Mouse (Mus musculus) kidney, postnatal 0 days (tissue): ENCODE data around the gene Ppt2. TPM values are rescaled to one million over a fixed set of nuclear protein-coding genes. Genes with fewer than 3 reads are reported as not detected.

ENCODE experiments used
- ATAC-seq: fragments of 200-750 bp; cut with Nextera tagmentation; replicated peaks from 2 replicates; pipeline ENCODE4 v1.8.0; 2017; ENCODE audit warnings: low read depth, moderate number of reproducible peaks, moderate TSS enrichment, moderate library complexity; ENCODE audit not compliant: low FRiP score
- DNase-seq: peaks from one replicate; pipeline ENCODE4 v3.0.0-alpha.2; 2016; ENCODE audit warnings: low spot score
- H3K27ac ChIP-seq: fragments of 300-500 bp; sonication (generic); 2 replicates; pipeline ENCODE4 v1.5.1; 2014; ENCODE audit warnings: mild to moderate bottlenecking
- H3K27me3 ChIP-seq: fragments of 300-500 bp; sonication (generic); 2 replicates; pipeline ENCODE4 v1.6.1; 2014; ENCODE audit warnings: low read length, mixed read lengths; ENCODE audit not compliant: insufficient read depth
- H3K36me3 ChIP-seq: fragments of 300-500 bp; sonication (generic); 2 replicates; pipeline ENCODE4 v1.6.1; 2014; ENCODE audit warnings: low read length, mixed read lengths; ENCODE audit not compliant: insufficient read depth
- H3K4me1 ChIP-seq: fragments of 300-500 bp; sonication (generic); replicated peaks from 2 replicates; pipeline ENCODE4 v1.6.1; 2014; ENCODE audit warnings: antibody characterized with exemption, low read length, mixed read lengths; ENCODE audit not compliant: insufficient read depth
- H3K4me2 ChIP-seq: fragments of 300-500 bp; sonication (generic); 2 replicates; pipeline ENCODE4 v1.6.1; 2014; ENCODE audit warnings: mild to moderate bottlenecking, low read length, moderate library complexity, mixed read lengths
- H3K4me3 ChIP-seq: fragments of 300-500 bp; sonication (generic); replicated peaks from 2 replicates; pipeline ENCODE4 v1.5.1; 2014; ENCODE audit warnings: low read depth, low read length
- H3K9ac ChIP-seq: fragments of 300-500 bp; sonication (generic); 2 replicates; pipeline ENCODE4 v1.6.1; 2014; ENCODE audit warnings: low read depth, low read length
- H3K9me3 ChIP-seq: fragments of 300-500 bp; sonication (generic); replicated peaks from 2 replicates; pipeline ENCODE4 v1.6.1; 2016; ENCODE audit warnings: low read length, inconsistent platforms, mixed read lengths
- CTCF ChIP-seq: IDR thresholded peaks from 2 replicates; pipeline ENCODE4 v1.5.1; 2016; ENCODE audit warnings: antibody characterized with exemption, low read depth, mild to moderate bottlenecking, moderate library complexity
- WGBS: fragments of 180-500 bp; shearing (Covaris S2); extraction: QIAGEN DNeasy Blood & Tissue Kit; methylation state at CpG from one replicate; pipeline ENCODE4 v1.1.7; 2014; 5-methylcytosine and 5-hydroxymethylcytosine counted together
- polyA plus RNA-seq: library from polyadenylated mRNA; unstranded; fragments of >200 nt; fragmentation: Nextera tagmentation; extraction: Ambion mirVana; gene quantifications from 2 replicates; pipeline ENCODE4 v1.2.1, GENCODE M21; 2015

The Ppt2 gene
- polyA plus RNA-seq, 1 experiment from 2014 or later = 62.9 TPM

DNA sequence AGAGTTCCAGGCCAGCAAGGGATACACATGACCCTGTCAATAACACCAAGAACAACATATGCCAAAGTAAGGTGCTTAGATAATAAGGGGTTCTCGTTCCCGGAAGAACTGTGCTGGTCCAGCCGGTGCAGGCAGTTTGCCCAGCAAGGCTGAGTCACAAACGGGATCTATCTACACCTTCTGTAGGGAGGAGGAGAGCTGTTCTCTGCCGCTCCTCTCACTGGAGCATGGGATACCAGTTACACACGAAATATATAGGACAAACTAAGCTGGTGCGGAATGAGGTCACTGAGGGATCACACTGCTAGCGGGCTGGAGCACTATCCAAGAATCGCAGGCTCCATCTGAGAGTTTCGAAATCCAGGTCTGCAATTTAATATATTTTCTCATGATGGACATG is 15.6 kb upstream of the Ppt2 start:
- DNase-seq = no peak
- WGBS = 83% methylated on average over 10 of the region's 10 CpGs

DNA sequence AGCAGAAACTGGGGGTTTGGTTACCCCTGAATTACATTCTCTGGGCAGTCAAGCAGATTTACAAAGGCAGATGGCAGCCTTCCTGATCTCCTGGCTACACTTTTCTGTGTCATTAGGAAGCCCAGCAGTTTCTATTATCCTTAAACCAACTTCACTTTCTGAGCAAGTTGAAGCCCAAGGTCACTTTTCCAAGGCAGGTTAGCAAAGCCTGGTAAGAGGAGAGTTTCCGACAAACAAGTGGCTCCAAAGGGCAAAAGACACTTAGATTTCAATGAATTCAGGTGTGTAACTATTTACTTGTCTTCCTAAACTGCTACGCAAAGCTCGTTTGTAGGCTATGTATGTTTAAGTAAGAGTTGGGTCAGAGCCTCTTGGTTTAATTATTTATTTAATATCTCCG is 15.1 kb upstream of the Ppt2 start:
- no peak overlapping the region for H3K27ac ChIP-seq
- H3K9ac ChIP-seq = no peak overlapping the region
- 84% methylated on average over 4 of the region's 4 CpGs for WGBS
- H3K9me3 ChIP-seq = no peaks in the 10 kb centered on the region
- H3K27me3 ChIP-seq = no peaks in the 10 kb centered on the region
- ATAC-seq (no peak), DNase-seq (no peak)
- TF ChIP-seq CTCF = no peak
- no peaks in the 10 kb centered on the region for H3K36me3 ChIP-seq
- no peak overlapping the region for H3K4me2 ChIP-seq
- H3K4me3 ChIP-seq = no peak overlapping the region
- peaks cover 24% of the 10 kb centered on the region for H3K4me1 ChIP-seq

More for the DNA sequence above, 15.6 kb upstream of the Ppt2 start:
- Histone ChIP-seq H3K27ac (no peak overlapping the region), H3K4me3 (no peak overlapping the region), H3K4me1 (peaks cover 24% of the 10 kb centered on the region), H3K4me2 (no peak overlapping the region), H3K9ac (no peak overlapping the region), H3K36me3 (peaks cover under 1% of the 10 kb centered on the region; the same call in 1 of the 2 replicates), H3K27me3 (no peaks in the 10 kb centered on the region), H3K9me3 (no peaks in the 10 kb centered on the region)
- no peak for ATAC-seq
- no peak for TF ChIP-seq CTCF

DNA sequence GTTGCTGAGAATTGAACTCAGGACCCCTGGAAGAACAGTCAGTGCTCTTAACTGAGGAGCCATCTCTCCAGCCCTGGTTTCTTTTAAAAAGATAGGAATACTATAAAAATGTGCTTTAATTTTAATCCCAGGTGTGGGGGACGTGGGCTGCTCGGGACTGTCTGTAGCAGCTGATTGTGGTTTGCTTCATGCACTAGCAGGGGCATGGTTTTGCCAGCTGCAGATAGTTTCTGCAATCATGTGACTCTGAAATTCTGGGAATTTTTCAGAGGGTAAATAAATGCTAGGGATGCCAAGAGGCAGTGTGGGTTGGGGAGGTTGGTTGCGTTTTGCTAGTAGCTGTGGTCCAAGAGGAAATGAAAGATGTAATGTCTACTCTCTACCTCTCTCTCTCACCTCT is 13.6 kb upstream of the Ppt2 start:
- no peaks in the 10 kb centered on the region for H3K27me3 ChIP-seq
- H3K4me2 ChIP-seq = no peak overlapping the region
- no peaks in the 10 kb centered on the region for H3K9me3 ChIP-seq
- no peak overlapping the region for H3K4me3 ChIP-seq
- no peak for DNase-seq
- peaks cover 15% of the 10 kb centered on the region for H3K4me1 ChIP-seq
- 81% methylated on average over 3 of the region's 3 CpGs for WGBS
- H3K36me3 ChIP-seq = no peaks in the 10 kb centered on the region
- H3K27ac ChIP-seq = no peak overlapping the region
- no peak for ATAC-seq
- H3K9ac ChIP-seq = no peak overlapping the region
- TF ChIP-seq CTCF = no peak

DNA sequence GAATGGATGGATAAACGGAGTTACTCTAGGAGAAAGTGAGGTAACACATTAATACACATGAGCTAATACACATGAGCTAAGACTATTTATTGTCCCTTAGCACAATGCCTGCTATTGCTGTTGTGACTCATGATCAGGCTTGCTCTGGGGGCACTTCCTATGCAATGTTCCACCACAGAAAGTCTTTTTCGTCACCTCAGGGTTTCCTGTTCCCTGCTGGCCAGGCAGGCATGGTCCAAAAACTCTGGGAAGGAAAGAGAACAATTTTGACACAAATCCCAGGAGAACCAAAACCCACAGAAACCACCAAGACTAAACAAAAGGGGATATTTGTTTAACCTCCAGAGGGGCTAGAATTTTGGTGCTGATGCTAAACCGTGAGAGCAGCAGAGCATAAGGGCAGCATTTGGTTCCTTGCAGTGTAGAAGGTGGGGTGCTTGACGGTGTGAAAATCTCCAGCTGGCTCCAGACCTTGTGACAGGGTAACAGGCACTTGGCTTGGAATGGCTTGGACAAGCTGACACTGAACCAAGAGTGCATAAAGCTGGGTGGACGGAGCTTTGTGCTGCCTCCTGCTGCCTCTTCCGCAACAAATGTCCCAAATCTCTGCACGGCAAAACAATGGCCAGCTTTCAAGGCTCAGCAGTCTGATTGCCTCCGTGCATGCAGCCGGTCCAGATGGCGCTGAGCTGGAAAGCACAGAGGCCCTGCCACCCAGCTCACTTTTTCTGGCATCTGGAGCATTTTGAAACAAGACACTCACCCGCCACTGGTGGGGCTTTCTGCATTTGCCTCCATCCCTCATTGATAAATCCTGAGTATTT is 12.7 kb upstream of the Ppt2 start:
- Histone ChIP-seq H3K27me3 (no peaks in the 10 kb centered on the region), H3K4me2 (no peak overlapping the region; the same call in 1 of the 2 replicates), H3K9ac (0 out of 2 replicates have a peak overlapping the region, but pooled peaks have one; percentile 15), H3K36me3 (no peaks in the 10 kb centered on the region), H3K4me3 (no peak overlapping the region), H3K9me3 (no peaks in the 10 kb centered on the region), H3K27ac (peak overlapping the region; percentile 72), H3K4me1 (peaks cover 15% of the 10 kb centered on the region)
- ATAC-seq = peak; percentile 30; the same call in 1 of the 2 replicates
- 11% methylated on average over 11 of the region's 11 CpGs for WGBS
- TF ChIP-seq CTCF = peak; percentile 54
- DNase-seq = peak; percentile 83

DNA sequence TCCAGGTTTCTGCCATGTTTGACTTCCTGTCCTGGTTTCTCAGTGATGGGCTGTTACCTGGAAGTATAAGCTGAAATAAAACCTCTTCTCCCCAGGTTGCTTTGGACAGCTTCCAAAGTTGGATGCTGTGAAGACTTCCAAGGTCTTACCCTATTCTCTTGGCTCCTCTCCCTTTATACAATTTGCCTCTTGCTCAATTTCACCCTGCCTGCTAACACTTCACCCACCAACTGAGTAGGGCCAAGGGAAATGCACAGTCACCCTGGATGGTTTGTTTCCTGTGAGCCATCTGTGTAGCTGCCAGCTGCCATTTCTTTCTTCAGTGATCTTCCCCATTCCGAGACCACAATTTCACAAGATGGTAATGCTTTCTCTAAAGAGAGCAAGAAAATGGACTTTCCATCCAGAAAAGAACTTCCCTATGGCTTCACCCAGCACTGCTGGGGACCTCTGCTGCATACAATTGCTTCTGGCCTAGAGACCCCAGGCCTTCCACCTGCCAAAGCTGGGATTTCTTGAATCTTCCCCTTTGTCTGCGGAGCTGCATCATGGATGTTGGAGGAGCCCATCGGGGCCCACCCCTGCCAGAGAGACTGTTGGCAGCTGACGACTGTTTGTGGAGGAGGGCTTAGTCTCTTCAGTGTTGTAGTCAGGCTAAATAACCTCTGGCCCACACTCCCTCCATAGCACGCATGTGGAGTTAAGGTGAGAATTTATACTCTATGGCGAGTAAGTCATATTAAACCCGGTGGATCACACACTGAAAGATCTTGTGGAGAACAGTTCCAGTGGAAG is 11.3 kb upstream of the Ppt2 start:
- no peak for DNase-seq
- H3K4me2 ChIP-seq = no peak overlapping the region
- ATAC-seq = no peak
- no peaks in the 10 kb centered on the region for H3K27me3 ChIP-seq
- peaks cover 9% of the 10 kb centered on the region; the same call in 1 of the 2 replicates for H3K4me1 ChIP-seq
- no peaks in the 10 kb centered on the region for H3K36me3 ChIP-seq
- WGBS = 73% methylated on average over 7 of the region's 7 CpGs
- no peak overlapping the region for H3K27ac ChIP-seq
- H3K9ac ChIP-seq = no peak overlapping the region
- no peak overlapping the region for H3K4me3 ChIP-seq
- H3K9me3 ChIP-seq = no peaks in the 10 kb centered on the region
- TF ChIP-seq CTCF = no peak

DNA sequence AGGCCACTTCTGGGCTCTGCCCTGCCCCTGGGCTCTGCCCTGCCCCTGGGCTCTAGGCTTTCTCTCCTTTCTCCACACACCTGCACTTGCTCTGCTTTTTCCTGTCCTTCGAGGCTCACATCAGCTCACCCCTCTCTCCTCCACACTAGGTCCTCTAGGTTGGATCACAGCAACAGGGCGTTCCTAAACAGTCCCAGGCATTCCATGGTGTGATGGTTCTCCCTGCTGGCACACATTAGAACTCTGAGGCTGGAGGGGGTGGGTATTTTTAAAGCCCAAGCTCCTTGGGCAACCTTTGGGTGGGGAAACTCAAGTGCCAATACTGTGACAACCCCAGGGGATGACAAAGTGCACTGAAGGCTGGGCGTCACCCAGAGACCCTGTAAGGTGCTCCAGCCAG is 9.1 kb upstream of the Ppt2 start:
- ATAC-seq = no peak
- H3K36me3 ChIP-seq = no peaks in the 10 kb centered on the region

More for the DNA sequence above, 9.1 kb upstream of the Ppt2 start:
- peaks cover 11% of the 10 kb centered on the region; the same call in 1 of the 2 replicates for H3K4me1 ChIP-seq
- TF ChIP-seq CTCF = no peak
- H3K27me3 ChIP-seq = no peaks in the 10 kb centered on the region
- no peak overlapping the region for H3K9ac ChIP-seq
- DNase-seq = no peak
- no peak overlapping the region for H3K4me2 ChIP-seq
- H3K27ac ChIP-seq = no peak overlapping the region
- H3K9me3 ChIP-seq = no peaks in the 10 kb centered on the region
- H3K4me3 ChIP-seq = no peak overlapping the region
- 71% methylated on average over 3 of the region's 3 CpGs for WGBS
